Comparison of ENCODE assay signal across 16 mouse cellular contexts in genomic region chr19:59508896-59509295, GRCm38 (mm10). TPM values are rescaled to one million over a fixed set of nuclear protein-coding genes. Genes with fewer than 3 reads are reported as not detected.
"Had no signal": no experiment of that assay in that cellular context is flagged by ENCODE, and none has a peak within 500 bp of the region (broad histone marks: within the 10 kb centered on the region; RNA-seq: fewer than 3 reads in every experiment).

No protein-coding gene starts in this region.

- H3K27ac ChIP-seq: intestine, embryonic 15.5 days; left cerebral cortex, adult 2 months; limb, embryonic 10.5 days; liver, embryonic 15.5 days; lung, embryonic 15.5 days; macrophage; midbrain, embryonic 15.5 days; neural tube, embryonic 13.5 days had no signal

- DNase-seq: lung, postnatal 14 days; retina, postnatal 1 day; right cerebral cortex, postnatal 4 days; spleen, adult 18-20 months; thymus, postnatal 36 days had no signal

- H3K4me3 ChIP-seq: intestine, embryonic 15.5 days; left cerebral cortex, adult 2 months; limb, embryonic 10.5 days; liver, embryonic 15.5 days; lung, embryonic 15.5 days; megakaryocyte, embryonic 14.5 days; midbrain, embryonic 15.5 days; neural tube, embryonic 13.5 days had no signal

- H3K9ac ChIP-seq: intestine, embryonic 15.5 days; liver, embryonic 15.5 days; lung, embryonic 15.5 days; midbrain, embryonic 15.5 days; neural tube, embryonic 13.5 days had no signal

- H3K4me2 ChIP-seq: intestine, embryonic 15.5 days; liver, embryonic 11.5 days; liver, embryonic 15.5 days; lung, embryonic 15.5 days; midbrain, embryonic 11.5 days; midbrain, embryonic 15.5 days; neural tube, embryonic 13.5 days had no signal

- H3K9me3 ChIP-seq: intestine, embryonic 15.5 days; limb, embryonic 10.5 days; liver, embryonic 15.5 days; lung, embryonic 15.5 days; megakaryocyte, embryonic 14.5 days; midbrain, embryonic 15.5 days; neural tube, embryonic 13.5 days had no signal

- H3K27me3 ChIP-seq: intestine, embryonic 15.5 days; liver, embryonic 15.5 days; lung, embryonic 15.5 days; midbrain, embryonic 15.5 days; neural tube, embryonic 13.5 days had no signal

- H3K4me1 ChIP-seq: intestine, embryonic 15.5 days; limb, embryonic 10.5 days; liver, embryonic 15.5 days; lung, embryonic 15.5 days; megakaryocyte, embryonic 14.5 days; midbrain, embryonic 15.5 days; neural tube, embryonic 13.5 days had no signal

- H3K36me3 ChIP-seq: intestine, embryonic 15.5 days; limb, embryonic 10.5 days; liver, embryonic 15.5 days; lung, embryonic 15.5 days; midbrain, embryonic 15.5 days; neural tube, embryonic 13.5 days had no signal

- ATAC-seq: intestine, embryonic 15.5 days; midbrain, embryonic 15.5 days had no signal

RNA-seq across cellular contexts. Expression of gene Emx2, which starts 50.7 kb away (rescaled TPM):
- polyA plus RNA-seq: macrophage; neural tube, embryonic 13.5 days had no signal
